Mouse (Mus musculus) kidney, embryonic 16.5 days (tissue): ENCODE measurements around the gene Eps15l1. TPM values are rescaled to one million over a fixed set of nuclear protein-coding genes. Genes with fewer than 3 reads are reported as not detected.

ENCODE experiments used
- ATAC-seq: fragments of 200-750 bp; cut with Nextera tagmentation; 2 replicates; pipeline ENCODE4 v1.8.0; 2017; ENCODE audit warnings: moderate TSS enrichment; ENCODE audit not compliant: low FRiP score, low TSS enrichment
- H3K27ac ChIP-seq: fragments of 300-500 bp; sonication (generic); 2 replicates; pipeline ENCODE4 v1.5.1; 2014; ENCODE audit warnings: low read length
- H3K27me3 ChIP-seq: fragments of 300-500 bp; sonication (generic); 2 replicates; pipeline ENCODE4 v1.6.1; 2014; ENCODE audit warnings: low read length, control low read depth, mixed read lengths; ENCODE audit not compliant: insufficient read depth
- H3K36me3 ChIP-seq: fragments of 300-500 bp; sonication (generic); 2 replicates; pipeline ENCODE4 v1.6.1; 2014; ENCODE audit warnings: low read length, control low read depth, mixed read lengths; ENCODE audit not compliant: insufficient read depth
- H3K4me1 ChIP-seq: fragments of 300-500 bp; sonication (generic); 2 replicates; pipeline ENCODE4 v1.6.1; 2014; ENCODE audit warnings: low read length, control low read depth, mixed read lengths; ENCODE audit not compliant: insufficient read depth
- H3K4me2 ChIP-seq: fragments of 300-500 bp; sonication (generic); replicated peaks from 2 replicates; pipeline ENCODE4 v1.6.1; 2014; ENCODE audit warnings: low read depth, low read length
- H3K4me3 ChIP-seq: fragments of 300-500 bp; sonication (generic); 2 replicates; pipeline ENCODE4 v1.5.1; 2014; ENCODE audit warnings: mild to moderate bottlenecking, low read length
- H3K9ac ChIP-seq: fragments of 300-500 bp; sonication (generic); replicated peaks from 2 replicates; pipeline ENCODE4 v1.6.1; 2014; ENCODE audit warnings: low read length
- H3K9me3 ChIP-seq: fragments of 300-500 bp; sonication (generic); 2 replicates; pipeline ENCODE4 v1.6.1; 2016; ENCODE audit warnings: low read length, control low read depth
- WGBS: fragments of 180-500 bp; shearing (Covaris S2); extraction: QIAGEN DNeasy Blood & Tissue Kit; methylation state at CpG from one replicate; pipeline ENCODE4 v1.1.7; 2014; 5-methylcytosine and 5-hydroxymethylcytosine counted together
- polyA plus RNA-seq: library from polyadenylated mRNA; unstranded; fragments of >200 nt; fragmentation: Nextera tagmentation; extraction: Ambion mirVana; gene quantifications from 2 replicates; pipeline ENCODE4 v1.2.1, GENCODE M21; 2015

Gene Eps15l1
- 61.3 and 62.7 TPM in 2 replicates for polyA plus RNA-seq

DNA sequence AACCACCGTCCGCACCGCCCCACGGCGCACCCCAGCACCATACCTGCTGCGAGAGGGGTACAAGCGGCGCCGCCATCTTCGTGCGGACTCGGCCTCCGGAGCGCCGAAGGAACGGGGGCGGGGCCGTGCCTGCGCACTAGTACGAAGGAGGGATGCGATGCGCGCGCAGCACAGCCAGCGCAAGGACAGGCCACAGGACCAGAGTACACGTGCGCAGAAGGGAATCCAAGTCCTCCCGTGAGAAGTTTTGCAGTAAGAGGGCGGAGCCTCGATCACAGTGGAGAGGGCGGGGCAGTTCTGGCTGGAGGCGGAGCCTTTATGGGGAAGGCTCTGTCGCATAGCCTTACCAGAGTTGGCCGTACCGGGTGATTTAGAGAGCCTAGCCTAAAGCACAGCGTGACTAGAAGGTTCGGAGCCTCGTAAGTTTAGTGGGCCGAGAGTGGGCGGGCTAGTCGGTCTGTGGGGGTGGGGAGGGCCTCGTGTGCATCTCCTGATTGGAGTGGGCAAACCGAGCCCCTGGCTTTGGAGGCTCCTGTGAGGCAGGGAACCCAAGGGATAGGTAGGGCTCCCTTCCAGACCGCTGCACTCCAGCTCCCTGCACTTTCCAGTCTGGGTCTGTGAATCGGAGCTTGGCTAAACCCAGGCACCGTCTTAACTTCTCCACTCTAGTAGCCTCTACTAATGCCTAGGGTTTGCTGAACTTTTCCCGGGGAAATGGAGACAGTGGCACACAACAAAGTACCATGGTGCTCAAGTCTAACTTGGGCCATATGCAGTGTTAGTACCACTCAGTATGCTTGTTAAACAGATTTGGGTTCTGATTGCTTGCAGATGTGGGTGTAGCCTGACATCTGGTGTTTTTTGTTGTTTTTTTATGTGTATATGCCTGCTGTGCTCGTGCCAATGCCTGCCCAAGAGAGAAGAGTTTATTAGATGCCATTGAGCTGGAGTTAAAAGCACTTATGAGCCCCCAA is at the start of gene Eps15l1:
Gene Eps15l1, minus strand, starts transcription at position 99 of the 974 bp plus-strand sequence.
- peak within 1 kb of the TSS; percentile 80 for H3K4me2 ChIP-seq
- WGBS, result under 1% methylated on average over 48 of the region's 48 CpGs
- no peaks in the 10 kb centered on the region for H3K27me3 ChIP-seq
- peaks cover 36% of the 10 kb centered on the region for H3K4me1 ChIP-seq
- H3K4me3 ChIP-seq, result peak within 1 kb of the TSS; percentile 82
- peak; percentile 99 for ATAC-seq
- peak within 1 kb of the TSS; percentile 87 for H3K9ac ChIP-seq
- H3K36me3 ChIP-seq, result no peaks in the 10 kb centered on the region; the same call in 1 of the 2 replicates
- H3K9me3 ChIP-seq, result no peaks in the 10 kb centered on the region
- H3K27ac ChIP-seq, result peak within 1 kb of the TSS; percentile 77

DNA sequence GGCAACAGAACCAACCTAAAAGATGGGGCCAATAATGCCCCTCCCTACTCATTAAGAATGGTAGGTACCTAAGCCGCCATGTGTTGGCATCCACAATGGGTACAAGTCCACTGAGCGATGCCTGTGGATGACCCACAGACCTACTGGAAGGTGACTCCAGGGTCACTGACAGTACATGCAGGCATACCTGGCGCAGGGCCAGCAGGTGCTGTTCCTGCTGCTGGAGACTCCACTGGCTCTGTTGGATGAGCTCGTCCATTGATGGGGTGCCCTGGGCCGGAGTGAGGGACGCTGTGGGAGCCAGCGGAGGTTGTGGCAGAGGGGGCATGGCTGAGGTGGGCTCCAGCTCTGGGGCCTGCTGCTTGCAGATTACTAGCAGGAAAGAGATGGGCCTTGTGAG is 49.4 kb upstream of the Eps15l1 start:
- peaks cover 6% of the 10 kb centered on the region; the same call in 1 of the 2 replicates for H3K4me1 ChIP-seq
- H3K9ac ChIP-seq, result no peak overlapping the region
- H3K27ac ChIP-seq, result no peak overlapping the region
- no peak overlapping the region for H3K4me2 ChIP-seq
- H3K4me3 ChIP-seq, result no peak overlapping the region
- H3K9me3 ChIP-seq, result no peaks in the 10 kb centered on the region
- WGBS, result 92% methylated on average over 7 of the region's 7 CpGs
- ATAC-seq, result no peak
- peaks cover 70% of the 10 kb centered on the region for H3K36me3 ChIP-seq
- no peaks in the 10 kb centered on the region for H3K27me3 ChIP-seq

DNA sequence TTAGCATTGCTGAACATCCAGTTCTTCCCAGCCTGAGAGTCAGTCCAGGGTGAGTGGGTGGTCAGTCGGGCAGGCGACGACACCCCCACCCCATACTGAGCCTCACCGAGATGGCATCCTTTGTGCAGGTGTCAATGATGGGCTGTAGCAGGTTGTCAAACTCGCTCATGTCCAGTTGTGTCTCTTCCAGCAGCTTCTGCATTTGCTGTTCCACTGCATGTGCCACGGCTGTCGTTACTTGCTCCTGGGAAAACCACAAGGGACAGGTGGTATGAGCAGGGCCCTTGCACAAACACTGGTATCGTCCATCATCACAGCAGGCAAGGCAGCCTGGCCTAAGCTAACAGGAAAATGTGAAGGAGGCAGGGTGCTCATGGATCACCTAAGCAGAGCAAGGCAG is 48.7 kb upstream of the Eps15l1 start:
- ATAC-seq, result no peak
- Histone ChIP-seq H3K4me2 (no peak overlapping the region), H3K27me3 (no peaks in the 10 kb centered on the region), H3K9ac (no peak overlapping the region), H3K9me3 (no peaks in the 10 kb centered on the region), H3K27ac (no peak overlapping the region), H3K4me3 (no peak overlapping the region), H3K36me3 (peaks cover 77% of the 10 kb centered on the region), H3K4me1 (peaks cover 6% of the 10 kb centered on the region; the same call in 1 of the 2 replicates)
- WGBS, result 91% methylated on average over 8 of the region's 8 CpGs

DNA sequence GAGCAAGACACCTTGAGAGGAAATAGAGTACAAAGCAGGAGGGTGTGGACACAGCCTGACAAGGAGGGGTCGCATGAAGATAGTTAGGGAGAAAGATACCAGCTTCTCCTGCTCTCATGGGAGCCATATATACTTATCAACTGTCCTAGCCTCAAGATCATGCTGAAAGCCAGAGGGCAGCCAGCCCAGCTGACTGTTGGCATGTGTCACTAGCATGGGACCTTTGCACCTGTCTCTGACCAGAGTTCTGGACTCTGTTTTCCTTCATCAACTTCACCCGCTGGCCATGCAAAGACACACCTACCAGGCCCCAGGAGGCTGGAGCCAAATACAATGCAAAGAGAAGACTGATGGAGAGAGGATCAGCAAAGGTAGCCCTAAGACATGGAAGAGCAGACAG is 48.0 kb upstream of the Eps15l1 start:
- Histone ChIP-seq H3K9me3 (no peaks in the 10 kb centered on the region), H3K27ac (no peak overlapping the region), H3K36me3 (peaks cover 83% of the 10 kb centered on the region), H3K4me2 (no peak overlapping the region), H3K9ac (no peak overlapping the region), H3K4me1 (peaks cover 6% of the 10 kb centered on the region; the same call in 1 of the 2 replicates), H3K4me3 (no peak overlapping the region), H3K27me3 (no peaks in the 10 kb centered on the region)
- WGBS, result 91% methylated on average over 2 of the region's 2 CpGs
- no peak for ATAC-seq

DNA sequence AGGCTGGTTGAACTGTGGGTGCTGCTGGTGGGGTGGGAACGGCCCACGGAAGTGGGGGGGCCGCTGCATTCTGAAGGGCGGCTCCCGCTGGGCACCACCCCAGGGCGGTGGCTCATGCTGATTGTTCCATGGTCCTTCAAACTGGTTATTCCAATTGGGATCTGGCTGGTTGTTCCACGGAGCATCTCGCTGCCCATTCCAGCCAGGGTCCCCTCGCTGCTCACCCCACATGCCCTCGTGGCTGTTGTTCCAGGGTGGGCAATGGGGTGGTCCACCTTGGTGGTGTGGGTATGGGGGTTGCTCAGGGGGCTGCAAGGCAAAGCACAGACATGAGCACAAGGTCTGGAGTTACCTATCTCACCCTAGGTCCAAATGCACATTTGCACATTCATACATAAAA is 43.0 kb upstream of the Eps15l1 start:
- H3K4me2 ChIP-seq, result no peak overlapping the region
- no peak for ATAC-seq
- H3K27me3 ChIP-seq, result no peaks in the 10 kb centered on the region
- H3K9me3 ChIP-seq, result no peaks in the 10 kb centered on the region
- peaks cover 97% of the 10 kb centered on the region for H3K36me3 ChIP-seq
- H3K4me1 ChIP-seq, result no peaks in the 10 kb centered on the region
- no peak overlapping the region for H3K4me3 ChIP-seq
- WGBS, result 89% methylated on average over 6 of the region's 10 CpGs
- H3K9ac ChIP-seq, result no peak overlapping the region
- no peak overlapping the region for H3K27ac ChIP-seq

DNA sequence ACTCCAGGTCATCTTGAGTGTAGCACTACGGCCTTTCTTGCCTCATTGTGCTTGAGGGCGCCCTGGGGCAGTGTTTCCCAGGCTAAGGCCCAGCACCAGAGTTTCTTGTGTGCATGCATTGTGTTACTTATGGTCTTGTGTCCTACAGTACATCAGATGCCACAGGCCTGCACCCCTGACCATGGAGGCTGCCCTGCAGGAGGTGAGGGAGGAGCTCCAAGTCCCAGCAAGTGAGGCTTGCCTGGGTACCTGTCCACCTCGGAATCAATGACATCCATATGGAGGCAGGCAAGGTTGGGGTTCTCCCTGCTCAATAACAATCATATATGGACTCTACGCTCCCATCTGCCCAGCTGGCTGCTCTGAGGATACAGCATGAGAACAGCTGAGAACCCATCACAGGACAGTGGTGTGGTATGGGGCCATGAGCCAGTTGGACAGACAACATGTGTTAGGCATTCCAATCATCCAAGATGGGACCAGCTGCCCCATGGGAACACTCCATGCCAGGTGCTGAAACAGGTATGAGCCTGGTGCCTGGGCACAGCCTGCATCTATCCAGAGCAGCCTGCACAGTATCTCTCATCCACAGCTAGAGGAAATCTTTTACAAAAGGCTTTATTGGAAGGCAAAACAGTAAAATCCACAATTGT is 38.7 kb upstream of the Eps15l1 start:
- H3K4me3 ChIP-seq, result no peak overlapping the region
- H3K27me3 ChIP-seq, result no peaks in the 10 kb centered on the region
- no peak overlapping the region for H3K27ac ChIP-seq
- no peak for ATAC-seq
- H3K4me1 ChIP-seq, result no peaks in the 10 kb centered on the region
- no peaks in the 10 kb centered on the region for H3K9me3 ChIP-seq
- 89% methylated on average over 4 of the region's 4 CpGs for WGBS
- no peak overlapping the region for H3K4me2 ChIP-seq
- peaks cover 77% of the 10 kb centered on the region for H3K36me3 ChIP-seq
- no peak overlapping the region for H3K9ac ChIP-seq

DNA sequence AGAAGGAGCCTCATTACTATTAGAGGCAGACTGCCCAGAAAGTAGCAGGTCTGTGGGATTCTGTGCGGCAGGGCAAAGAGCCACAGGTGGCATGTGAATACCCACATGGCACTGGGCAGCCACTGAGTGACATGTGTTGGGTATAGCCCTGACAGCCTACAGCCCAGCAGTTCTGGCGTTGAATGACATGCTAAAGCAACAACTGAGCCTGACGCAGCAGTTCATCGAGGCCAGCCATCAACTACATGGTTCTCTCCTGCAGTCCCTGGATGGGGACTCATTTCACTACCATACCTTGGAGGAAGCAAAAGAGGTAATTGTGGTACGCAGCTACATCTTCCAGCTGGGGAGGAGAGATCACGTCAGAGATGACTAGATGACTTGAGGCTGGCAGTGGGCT is 37.2 kb upstream of the Eps15l1 start:
- WGBS, result 90% methylated on average over 6 of the region's 6 CpGs
- H3K4me1 ChIP-seq, result no peaks in the 10 kb centered on the region
- no peak overlapping the region for H3K4me2 ChIP-seq
- no peak for ATAC-seq
- peaks cover 78% of the 10 kb centered on the region for H3K36me3 ChIP-seq
- H3K9me3 ChIP-seq, result peaks cover 6% of the 10 kb centered on the region
- no peak overlapping the region for H3K4me3 ChIP-seq
- no peak overlapping the region for H3K27ac ChIP-seq
- H3K27me3 ChIP-seq, result no peaks in the 10 kb centered on the region
- H3K9ac ChIP-seq, result no peak overlapping the region

DNA sequence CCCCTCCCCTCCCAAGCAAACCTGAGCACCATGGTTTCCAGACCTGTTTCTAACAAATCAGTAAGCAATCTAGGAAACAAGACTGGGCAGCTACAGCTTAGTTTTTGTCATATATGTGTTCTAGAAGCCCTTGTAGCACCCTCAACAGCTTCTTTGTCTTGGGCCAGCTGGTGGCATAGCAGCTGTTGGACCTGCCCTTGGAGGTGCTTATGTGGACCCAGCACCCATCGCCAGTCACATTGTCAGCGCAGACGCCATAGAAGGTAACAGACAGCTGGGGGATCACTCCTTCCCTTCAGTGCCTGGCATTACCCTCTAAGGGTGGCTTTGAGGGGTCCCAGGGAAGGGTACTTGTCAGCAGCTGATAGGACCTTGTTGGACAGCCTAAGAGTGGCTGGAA is 36.5 kb upstream of the Eps15l1 start:
- no peak overlapping the region for H3K4me3 ChIP-seq
- peaks cover 77% of the 10 kb centered on the region for H3K36me3 ChIP-seq
- H3K27me3 ChIP-seq, result no peaks in the 10 kb centered on the region
- no peak overlapping the region for H3K4me2 ChIP-seq
- peaks cover 6% of the 10 kb centered on the region for H3K9me3 ChIP-seq
- no peak overlapping the region for H3K9ac ChIP-seq
- H3K4me1 ChIP-seq, result no peaks in the 10 kb centered on the region
- no peak for ATAC-seq
- no peak overlapping the region for H3K27ac ChIP-seq
- WGBS, result 91% methylated on average over 3 of the region's 3 CpGs

DNA sequence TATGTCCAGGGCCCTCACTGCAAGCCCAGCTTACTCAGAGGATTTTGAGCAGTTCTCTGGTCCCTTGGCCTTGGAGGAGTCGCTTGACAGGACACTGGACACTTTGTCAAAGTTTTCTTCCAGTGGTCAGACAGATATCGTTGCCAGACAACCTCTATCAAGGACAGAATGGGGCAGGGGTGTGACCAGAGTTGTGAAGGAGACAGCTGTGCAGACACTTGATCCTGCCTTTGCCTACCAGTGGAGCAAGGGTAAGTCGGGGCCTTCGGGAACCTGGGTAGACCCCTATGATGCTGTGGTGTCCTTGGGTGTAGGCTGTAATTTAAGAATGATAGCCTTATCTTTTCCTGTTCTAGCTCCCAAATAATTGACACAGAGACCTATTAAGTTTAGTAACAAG is 34.1 kb upstream of the Eps15l1 start:
- H3K9me3 ChIP-seq, result peaks cover 6% of the 10 kb centered on the region
- no peaks in the 10 kb centered on the region for H3K4me1 ChIP-seq
- no peak overlapping the region for H3K9ac ChIP-seq
- no peak overlapping the region for H3K4me3 ChIP-seq
- 86% methylated on average over 4 of the region's 4 CpGs for WGBS
- no peaks in the 10 kb centered on the region for H3K27me3 ChIP-seq
- no peak overlapping the region for H3K4me2 ChIP-seq
- no peak overlapping the region for H3K27ac ChIP-seq
- peaks cover 64% of the 10 kb centered on the region for H3K36me3 ChIP-seq
- no peak for ATAC-seq

DNA sequence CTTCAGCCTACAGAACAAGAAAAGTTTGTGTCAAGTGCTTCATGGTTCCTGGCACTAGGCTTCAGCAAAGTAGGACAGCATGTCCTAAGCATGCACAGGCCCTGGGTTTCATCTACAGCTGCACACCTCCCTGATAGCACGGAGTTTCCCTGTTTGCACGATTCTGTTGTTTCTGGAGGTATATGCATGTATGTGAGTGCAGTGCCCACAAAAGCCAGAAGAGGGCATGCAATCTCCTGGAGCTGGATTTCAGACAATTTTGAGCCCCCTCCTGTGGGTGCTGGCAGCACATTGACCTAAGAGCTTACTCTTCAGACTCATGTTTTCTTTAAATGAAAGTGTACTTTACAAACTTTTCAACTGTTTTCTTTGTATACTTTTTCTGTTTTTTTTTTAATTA is 32.6 kb upstream of the Eps15l1 start:
- 100% methylated on average over 2 of the region's 2 CpGs for WGBS
- ATAC-seq, result no peak
- peaks cover 6% of the 10 kb centered on the region for H3K9me3 ChIP-seq
- no peak overlapping the region for H3K27ac ChIP-seq
- H3K4me2 ChIP-seq, result no peak overlapping the region
- no peak overlapping the region for H3K9ac ChIP-seq
- no peak overlapping the region for H3K4me3 ChIP-seq
- peaks cover 60% of the 10 kb centered on the region for H3K36me3 ChIP-seq
- H3K4me1 ChIP-seq, result no peaks in the 10 kb centered on the region
- H3K27me3 ChIP-seq, result no peaks in the 10 kb centered on the region
